Mouse (Mus musculus) neutrophil, adult 5-6 weeks (primary cell): ENCODE data around the gene Cacna2d1. TPM values are rescaled to one million over a fixed set of nuclear protein-coding genes. Genes with fewer than 3 reads are reported as not detected.

Experiments
- ATAC-seq: fragments of 151-379, 151-347 bp; 2 replicates; pipeline ENCODE4 v1.8.0; 2017; ENCODE audit warnings: mild to moderate bottlenecking, moderate TSS enrichment; ENCODE audit not compliant: insufficient number of reproducible peaks, poor library complexity, low FRiP score, severe bottlenecking; ENCODE audit errors: extremely low read depth
- total RNA-seq: library from RNA; stranded (forward); fragments of 200-1000 nt; gene quantifications from 2 replicates; pipeline ENCODE4 v1.2.3, GENCODE M21; 2017

Cacna2d1 gene
- total RNA-seq, 1 experiment from 2014 or later, result 0.12 TPM

DNA sequence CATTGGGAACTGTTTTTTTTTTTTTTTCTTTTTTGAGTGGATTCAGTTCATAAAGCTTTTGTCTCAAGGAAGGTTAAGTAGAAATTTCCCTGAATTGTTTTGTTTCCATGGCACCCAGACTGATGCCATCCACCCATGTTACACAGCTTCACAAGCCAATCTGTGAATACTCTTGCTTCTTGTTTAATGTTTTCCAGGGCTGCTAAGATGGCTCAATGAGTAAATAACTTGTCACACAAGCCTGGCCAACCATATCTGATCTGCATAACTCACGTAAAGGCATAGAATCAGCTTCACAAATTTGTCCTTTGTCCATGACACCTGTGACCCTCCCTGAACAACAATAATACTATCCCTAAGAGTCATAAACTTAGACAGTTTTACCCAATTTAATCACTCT lies 99.1 kb downstream of the Cacna2d1 start:
- ATAC-seq, result no peak

DNA sequence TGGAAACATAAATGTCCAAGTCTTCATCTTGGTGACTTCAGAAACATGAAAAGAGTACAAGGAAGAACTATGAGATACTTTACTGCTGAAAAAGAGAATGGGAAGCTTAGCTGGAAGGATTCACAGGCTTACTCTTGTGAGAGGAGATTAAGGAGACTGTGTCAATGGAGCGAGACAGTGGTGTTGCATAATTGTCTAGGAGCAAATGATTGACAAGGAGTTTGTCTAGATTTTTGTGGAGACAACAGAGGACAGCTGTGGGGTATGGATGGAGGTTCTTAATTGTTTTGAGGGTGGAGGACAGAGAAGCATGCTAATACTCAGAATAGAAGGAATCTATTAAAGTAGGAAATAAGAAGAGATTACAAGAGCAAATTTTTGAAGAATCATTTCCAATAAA lies 100.8 kb downstream of the Cacna2d1 start:
- ATAC-seq, result no peak

DNA sequence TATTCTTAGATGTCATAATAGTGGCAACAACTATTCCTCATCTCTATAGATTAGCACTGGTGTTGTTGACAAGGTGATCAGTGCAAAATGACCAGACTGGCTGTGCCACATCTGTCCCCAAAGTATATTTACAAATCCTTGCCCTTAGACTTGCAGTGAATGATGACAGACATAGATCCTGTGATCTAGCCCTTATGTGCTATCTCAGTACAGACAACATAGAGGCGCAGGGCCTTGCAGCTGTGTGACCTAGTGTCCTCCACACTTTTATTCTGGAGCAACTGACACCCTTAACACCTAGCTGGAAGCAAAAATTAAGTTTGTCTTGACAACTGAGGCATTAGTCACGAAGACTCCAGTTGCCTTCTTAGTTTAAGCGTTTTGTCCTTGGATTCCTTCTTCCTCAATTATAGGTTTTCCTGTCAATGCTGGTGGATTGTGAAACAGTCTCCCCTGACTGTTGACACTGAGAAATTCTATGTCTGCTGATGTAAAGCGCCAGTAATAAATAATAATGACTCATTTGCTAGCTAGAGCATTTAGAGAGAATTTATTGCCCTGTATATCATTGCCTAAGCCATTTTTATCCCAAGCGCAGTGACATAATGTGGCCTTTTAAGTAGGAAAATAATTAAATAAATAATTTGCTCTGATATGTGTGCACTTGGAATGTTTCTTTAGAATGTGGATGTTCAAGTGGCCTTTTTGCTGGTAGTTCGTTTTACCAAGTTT lies 110.8 kb downstream of the Cacna2d1 start:
- ATAC-seq, result no peak

DNA sequence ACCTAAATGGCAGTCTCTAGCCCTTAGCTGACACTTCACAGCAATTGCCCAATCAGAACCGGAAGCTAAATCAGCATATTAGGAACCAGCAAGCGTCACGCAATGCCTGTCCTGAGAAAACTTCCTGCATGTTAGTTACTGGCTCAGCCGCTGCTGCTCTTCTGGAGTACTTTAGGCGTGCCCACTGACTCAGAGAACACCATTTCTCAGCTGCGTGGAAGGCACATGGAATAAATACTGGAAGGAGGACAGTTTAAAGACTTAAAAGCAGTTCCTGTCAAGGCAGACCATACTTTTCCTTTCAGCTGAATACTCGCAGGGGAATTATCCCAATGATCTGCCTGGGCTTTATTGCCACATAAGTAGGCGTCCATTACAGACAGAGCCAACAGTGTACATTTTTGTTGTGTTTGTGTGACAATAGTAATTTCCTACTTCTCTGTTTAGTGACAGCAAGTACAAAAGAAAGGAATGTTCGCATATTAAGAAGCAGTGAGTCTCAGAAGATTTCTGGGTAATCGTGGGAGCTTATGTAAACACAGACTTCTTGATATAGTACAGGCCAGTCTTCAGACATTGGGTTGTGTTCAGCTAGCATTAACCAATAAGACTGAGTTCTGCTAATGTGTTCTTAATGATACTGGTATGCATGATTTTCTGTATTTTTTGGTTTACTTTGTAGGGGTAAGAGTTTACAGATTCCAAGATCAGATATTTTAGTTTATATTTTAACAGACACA lies 113.1 kb downstream of the Cacna2d1 start:
- ATAC-seq, result no peak

DNA sequence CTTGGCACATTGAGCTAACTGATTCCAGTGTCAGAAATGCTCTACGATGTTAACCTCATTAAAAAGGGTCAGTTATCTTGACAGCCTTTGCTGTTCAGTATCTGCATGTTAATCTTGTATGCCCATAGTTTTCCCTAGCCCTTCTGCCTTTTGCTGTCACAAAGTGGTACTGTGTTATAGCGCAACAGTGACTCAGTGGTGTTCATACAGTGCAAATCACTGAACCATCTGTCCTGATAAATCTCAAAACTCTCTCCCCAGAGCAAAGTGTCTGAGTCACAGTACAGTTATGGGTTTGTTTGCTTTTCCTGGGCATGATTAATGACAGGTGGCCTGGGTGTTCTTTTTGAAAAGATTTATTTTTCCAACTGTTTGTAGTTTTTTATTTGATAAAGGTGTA lies 122.3 kb downstream of the Cacna2d1 start:
- ATAC-seq, result no peak

DNA sequence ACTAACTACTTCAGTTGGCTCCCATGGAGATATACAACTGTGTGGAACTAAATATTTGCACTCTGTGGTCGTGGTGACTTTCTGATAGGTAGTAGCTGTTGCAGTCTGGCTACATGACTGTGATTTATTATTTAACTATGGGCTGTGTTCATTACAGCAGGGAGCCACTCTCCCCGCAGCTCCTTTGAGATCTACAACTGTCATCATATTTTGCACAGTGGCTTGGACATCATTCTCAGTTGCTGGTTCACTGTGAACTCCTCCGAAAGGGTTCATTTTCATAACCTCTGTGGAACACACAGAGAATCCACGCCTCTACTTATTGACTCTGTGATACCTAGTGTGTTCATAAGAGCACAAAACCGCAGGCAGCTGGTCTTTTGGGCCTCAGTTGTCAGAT lies 128.3 kb downstream of the Cacna2d1 start:
- ATAC-seq, result no peak

DNA sequence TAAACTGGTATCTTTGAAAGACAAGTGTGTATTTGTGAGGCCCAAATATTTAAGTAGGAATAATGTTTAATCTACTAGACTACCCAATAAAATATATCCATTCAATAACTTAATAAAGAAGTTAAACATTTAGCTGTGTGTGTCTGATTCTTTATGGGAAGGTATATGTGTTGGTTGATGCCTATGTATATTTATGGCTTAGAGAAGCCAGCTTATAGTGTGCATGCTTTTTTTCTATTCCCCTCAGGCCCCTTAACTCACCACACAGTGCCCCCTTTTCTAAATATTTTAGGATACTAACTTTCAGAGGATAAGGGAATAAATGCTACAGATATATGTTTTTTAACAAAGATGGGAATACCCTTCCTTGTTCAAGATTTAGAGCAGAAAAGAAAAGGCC lies 128.8 kb downstream of the Cacna2d1 start:
- ATAC-seq, result no peak

DNA sequence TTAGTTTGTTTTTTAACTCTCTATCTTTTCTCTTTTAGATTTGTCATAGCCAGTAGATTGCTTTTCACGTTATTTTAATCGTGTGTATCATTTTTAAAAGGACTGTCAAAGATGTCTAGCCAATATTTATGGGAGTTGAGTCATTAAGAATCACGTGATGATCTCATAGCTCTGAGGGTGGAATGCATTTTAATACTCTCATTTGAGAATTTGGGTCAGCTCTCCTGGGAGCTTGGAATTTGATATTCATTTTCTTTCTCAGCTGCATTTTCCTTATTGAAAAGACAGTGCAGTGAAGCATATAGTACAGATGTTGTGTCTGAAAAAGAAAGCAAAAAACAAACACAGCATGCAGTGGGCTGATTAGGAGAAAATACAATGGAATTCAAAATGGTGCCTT lies 129.5 kb downstream of the Cacna2d1 start:
- ATAC-seq, result no peak

DNA sequence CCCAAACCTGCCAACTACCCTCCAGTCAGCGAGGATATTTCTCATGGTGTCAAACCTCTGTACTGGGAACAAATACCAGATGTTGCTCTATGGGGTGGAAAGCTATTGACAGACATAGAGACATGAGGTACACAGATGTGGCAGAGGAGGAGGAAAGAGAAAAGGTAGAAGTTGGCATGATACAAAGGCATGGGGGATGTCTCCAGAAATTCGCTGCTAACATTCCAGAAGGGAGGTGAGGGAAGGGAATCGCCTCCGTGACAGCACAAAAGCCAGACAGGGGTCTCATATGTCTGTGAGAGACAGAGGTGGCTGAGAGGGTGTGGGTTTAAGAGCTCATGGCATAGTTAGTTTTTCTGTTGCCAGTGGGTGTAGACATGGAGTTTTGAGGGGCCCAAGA lies 131.3 kb downstream of the Cacna2d1 start:
- ATAC-seq, result no peak

DNA sequence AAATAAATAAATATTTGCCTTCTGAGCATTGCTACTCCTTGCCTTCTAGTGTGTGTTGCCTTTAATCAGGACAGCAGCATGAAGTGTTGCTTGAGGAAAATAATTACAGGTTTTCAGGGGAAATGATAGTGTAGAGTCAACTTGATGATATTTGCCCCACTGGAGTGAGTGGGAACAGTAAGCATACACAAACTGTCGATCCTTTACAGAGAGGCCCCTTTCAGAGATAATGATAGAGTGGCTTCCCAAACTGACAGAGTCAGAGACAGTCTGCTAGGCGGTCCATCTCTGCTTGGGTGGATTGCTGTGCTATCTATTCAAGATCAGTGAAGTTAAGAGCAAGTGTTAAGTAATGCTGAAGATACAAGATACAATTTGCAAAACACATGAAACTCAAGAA lies 147.8 kb downstream of the Cacna2d1 start:
- ATAC-seq, result no peak

DNA sequence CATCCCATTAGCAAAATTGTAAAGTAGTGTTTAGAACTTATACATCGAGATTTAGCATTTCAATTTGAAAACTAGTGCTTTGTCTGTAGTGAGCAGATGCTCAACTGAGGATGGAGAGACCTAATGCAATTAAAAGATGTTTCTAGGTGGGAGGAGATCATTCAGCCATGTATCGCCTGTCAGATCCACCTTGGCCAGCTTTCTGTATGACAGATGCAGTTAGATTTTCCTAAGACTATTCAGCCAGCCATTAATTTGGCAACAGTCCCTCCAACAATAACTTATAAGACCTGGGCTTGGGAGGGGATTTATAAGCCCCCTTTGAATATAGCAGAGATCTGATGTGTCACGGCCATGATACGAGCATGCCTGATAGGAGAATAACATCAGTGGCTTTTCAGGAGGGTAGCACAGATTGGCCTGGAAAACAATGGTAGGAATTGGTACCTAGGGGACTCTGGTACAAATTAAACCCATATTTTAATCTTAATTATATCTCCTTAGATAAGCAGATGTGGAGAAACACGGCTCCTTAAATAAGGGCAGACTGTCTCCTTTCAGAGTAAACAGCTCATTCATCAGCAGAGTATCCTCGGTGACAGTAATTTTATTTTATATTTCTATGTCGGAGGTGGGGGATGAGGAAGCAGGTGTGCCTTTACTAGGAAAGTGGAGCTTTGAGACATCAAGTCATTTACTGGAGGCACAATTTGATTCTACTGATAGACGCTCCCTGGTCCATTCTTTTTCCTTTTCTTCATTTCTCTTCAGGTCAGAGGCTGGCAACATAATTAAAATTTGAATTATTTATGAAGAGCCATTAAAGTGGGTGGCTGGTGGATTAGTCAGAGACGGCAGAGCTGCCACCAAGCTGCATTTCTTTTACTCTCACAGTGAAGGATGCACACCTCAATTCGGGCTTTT lies 152.8 kb downstream of the Cacna2d1 start:
- ATAC-seq, result no peak

DNA sequence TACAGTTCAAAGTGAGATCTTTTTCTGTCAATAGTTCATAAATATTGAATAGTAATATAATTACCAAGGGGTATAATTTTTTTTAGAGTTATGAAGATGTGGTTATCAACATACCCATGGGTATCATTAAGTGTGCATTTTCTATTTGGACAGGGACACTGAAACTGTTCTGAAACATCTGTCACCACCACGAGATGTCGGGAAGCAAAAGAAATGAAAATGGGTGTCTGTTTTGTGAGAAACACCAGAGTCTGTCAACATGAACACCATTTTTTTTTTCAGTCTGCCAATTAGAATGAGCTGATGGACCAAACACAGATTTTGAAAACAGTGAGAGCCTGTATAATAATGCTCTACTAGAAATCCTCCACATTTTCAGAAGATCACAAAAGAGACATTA lies 153.5 kb downstream of the Cacna2d1 start:
- no peak for ATAC-seq

DNA sequence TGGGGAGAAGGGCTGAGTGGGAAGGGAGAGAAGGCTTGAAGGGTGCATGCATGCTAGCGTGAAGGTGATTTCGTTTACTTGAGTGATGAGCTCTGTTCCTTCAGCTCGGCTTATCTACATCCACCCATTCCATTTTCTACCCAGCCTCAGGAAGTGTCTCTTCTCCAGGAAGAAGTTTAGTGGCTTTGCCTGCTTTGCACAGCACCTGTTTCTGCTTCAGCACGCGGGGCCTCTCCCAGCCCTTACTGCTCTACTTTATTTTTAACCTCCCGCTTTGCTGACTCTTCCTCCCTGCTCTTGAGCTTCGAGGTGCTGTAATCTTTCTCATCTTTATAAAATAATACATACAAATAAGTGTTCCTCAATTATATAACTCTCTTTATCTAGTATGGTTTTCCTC lies 158.0 kb downstream of the Cacna2d1 start:
- no peak for ATAC-seq

DNA sequence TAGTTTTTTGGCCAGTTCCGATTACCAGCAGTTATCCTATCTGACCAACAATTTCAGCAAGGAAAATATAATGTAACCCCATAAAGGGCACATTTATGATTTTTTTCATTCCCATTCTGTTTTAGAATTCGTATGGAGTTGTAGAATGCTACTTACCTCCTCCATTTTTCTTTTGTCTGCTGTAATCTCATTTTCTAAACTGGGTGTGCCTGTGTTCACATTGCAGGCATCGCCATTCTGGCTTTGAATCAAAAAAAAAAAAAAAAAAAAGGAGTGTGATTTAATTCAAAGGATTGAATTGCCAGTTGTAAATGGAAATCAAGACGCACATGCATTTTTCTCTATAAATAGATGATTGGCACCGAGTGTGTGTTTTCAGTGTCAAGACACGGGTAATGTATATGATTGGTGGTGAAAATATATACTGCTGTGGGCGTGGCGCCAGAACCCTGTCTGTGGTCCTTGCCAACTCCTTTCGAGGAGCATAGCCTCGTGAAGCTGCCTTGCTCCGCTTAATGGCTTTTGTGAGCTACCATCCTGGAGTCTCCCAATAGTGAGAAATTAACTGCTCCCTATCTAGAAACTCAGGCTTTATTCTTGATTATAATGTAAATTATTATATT lies 158.7 kb downstream of the Cacna2d1 start:
- no peak for ATAC-seq

DNA sequence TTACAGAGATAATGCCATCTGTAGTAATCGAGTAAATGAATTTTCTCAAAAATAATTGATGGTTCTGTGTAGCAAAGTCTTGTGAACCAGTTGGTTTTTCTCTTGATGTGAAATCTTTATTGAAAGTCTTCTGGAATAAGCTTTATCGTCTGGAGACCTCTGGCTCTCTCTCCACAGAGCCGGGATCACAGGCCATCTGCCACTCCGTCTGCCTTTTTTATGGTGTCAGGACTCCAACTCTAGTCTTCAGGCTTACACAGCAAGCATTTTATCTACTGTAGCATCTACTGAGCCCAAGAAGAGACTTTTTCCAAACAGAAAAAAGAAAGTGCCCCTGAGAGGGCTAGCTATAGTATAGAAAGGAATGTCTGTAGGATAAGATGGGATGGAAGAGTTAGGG lies 160.9 kb downstream of the Cacna2d1 start:
- no peak for ATAC-seq

DNA sequence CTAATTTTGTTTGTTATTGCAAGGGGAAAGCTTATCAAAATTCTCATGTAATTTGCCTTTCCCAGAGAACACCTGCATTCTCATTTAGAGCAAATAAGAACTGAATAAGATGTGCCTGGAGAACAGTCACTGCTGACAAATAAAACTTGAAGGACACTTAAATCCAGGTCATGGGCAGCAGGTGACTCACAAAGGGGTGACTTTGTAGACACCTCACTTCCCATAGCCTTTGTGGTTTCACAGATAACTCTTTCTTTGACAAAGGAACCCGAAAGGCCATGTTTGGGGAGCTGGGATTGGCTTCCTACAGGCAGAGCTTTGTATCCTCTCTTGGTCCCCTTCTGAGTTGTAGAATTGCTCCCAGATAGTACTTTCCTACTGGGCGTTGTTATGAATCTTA lies 164.3 kb downstream of the Cacna2d1 start:
- ATAC-seq, result no peak

DNA sequence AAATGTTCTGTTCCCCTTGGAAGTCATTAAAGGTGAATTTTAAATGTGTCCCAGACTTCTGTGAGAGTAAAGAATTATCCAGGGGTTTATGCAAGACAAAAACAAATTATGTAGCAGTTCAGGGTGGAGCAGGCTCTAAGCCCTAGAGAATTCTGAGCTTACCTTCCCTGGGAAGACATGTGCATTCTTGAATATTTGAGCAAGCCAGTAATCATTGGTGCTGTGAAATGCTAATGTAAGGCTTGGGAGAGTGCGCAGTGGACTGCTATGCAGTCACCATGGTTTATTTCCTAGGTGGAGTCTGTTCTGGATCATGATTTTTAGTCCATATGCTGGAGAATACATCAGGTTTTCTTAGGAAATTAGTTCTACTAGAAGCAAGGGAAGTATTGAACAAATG lies 167.3 kb downstream of the Cacna2d1 start:
- ATAC-seq, result no peak

DNA sequence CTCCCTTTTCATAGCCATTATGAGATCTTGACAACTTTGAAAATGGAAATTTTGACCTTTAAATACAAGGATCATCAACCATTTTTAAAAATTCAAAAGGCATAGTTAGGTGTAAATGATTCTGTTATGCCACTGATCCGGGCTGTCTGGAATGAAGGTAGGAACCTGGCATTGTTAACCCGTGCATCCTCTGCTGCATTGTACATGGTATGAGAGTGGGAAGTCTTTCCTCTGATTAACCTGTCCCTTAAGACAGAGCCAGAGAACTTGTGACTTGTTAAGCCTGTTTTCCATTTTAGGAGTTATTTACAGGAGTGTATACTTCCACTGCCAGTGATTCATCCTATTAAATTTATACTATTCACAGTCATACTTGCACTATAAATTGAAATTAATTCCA lies 171.2 kb downstream of the Cacna2d1 start:
- no peak for ATAC-seq

DNA sequence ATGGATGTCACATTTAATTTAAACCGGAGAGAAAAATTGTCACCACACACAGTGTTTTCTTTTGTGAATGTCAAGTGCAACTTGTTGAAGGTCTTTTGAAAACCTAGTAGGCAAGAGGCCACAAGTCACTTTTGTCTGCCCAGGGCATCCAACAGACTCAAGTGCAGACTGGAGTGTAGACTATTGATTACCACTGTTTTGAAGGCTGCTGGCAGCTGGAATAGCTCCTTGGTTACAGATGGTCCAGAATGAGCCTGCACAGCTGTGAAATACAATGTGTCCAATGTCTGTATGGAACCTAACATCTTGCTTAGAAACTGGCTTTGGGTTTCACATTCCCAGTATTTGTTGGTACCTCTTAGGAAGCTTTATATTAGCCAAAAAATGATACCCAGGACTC lies 176.2 kb downstream of the Cacna2d1 start:
- ATAC-seq, result no peak
